Mouse (Mus musculus) CH12.LX (cell line): Measurements from ENCODE around the gene Upf3b. TPM values are rescaled to one million over a fixed set of nuclear protein-coding genes. Genes with fewer than 3 reads are reported as not detected.

Experiments used
- DNase-seq: peaks from one replicate; pipeline ENCODE4 v3.0.0-alpha.2; 2013; ENCODE audit errors: extremely low read depth
- H3K27ac ChIP-seq: 2 replicates; pipeline ENCODE4 v1.5.1; 2012; ENCODE audit warnings: low read depth, mild to moderate bottlenecking, control low read depth, moderate library complexity; ENCODE audit not compliant: insufficient read depth
- H3K27me3 ChIP-seq: replicated peaks from 2 replicates; pipeline ENCODE3; 2012; ENCODE audit warnings: inconsistent platforms
- H3K36me3 ChIP-seq, 2 experiments: replicated peaks in 1 of 2; 2 replicates each; pipeline versions ENCODE3 to v1.6.1; 2012; ENCODE audit warnings: inconsistent platforms in 1 of 2, low read length in 1 of 2, mild to moderate bottlenecking in 1 of 2, mixed read lengths in 1 of 2, moderate library complexity in 1 of 2; ENCODE audit not compliant: control insufficient read depth in 1 of 2, insufficient read depth in 1 of 2
- H3K4me1 ChIP-seq, 2 experiments: 2 replicates each; pipeline ENCODE4 v1.6.1; 2012; ENCODE audit warnings: inconsistent platforms in 1 of 2, moderate library complexity in 1 of 2; ENCODE audit not compliant: insufficient read depth in 2 of 2, control insufficient read depth in 1 of 2
- H3K4me2 ChIP-seq: 2 replicates; pipeline ENCODE4 v1.6.1; 2012; ENCODE audit warnings: low read depth, mild to moderate bottlenecking, control low read depth; ENCODE audit not compliant: poor library complexity, insufficient read depth, severe bottlenecking
- H3K4me3 ChIP-seq, 3 experiments: fragments of 150-350 bp in 1 of 3; sonication (generic) in 1 of 3; replicated peaks in 1 of 3; 2 replicates each; pipeline versions ENCODE3 to v1.5.1; 2011 to 2012; ENCODE audit warnings: low read depth in 2 of 3, low read length in 2 of 3, mild to moderate bottlenecking in 2 of 3, moderate library complexity in 2 of 3, control low read depth in 1 of 3, improper control_type of control experiment in 1 of 3, inconsistent platforms in 1 of 3, mixed read lengths in 1 of 3; ENCODE audit not compliant: poor library complexity in 1 of 3
- H3K79me2 ChIP-seq: replicated peaks from 2 replicates; pipeline ENCODE4 v1.6.1; 2012; ENCODE audit warnings: mild to moderate bottlenecking, moderate library complexity; ENCODE audit not compliant: control insufficient read depth, poor library complexity, insufficient read depth, severe bottlenecking; ENCODE audit errors: extremely low read depth
- H3K9ac ChIP-seq: 2 replicates; pipeline ENCODE4 v1.6.1; 2012; ENCODE audit warnings: low read depth, mild to moderate bottlenecking, control low read depth, moderate library complexity; ENCODE audit not compliant: insufficient read depth
- H3K9me3 ChIP-seq: replicated peaks from 2 replicates; pipeline ENCODE3; 2012; ENCODE audit warnings: low read length, inconsistent platforms, mixed read lengths
- BHLHE40 ChIP-seq: IDR thresholded peaks from 2 replicates; pipeline ENCODE4 v1.6.1; 2011; ENCODE audit warnings: mild to moderate bottlenecking, low read depth, low read length, improper control_type of control experiment
- CHD1 ChIP-seq: IDR thresholded peaks from 2 replicates; pipeline ENCODE4 v1.6.1; 2012; ENCODE audit warnings: low read depth, low read length, improper control_type of control experiment, inconsistent platforms
- CHD2 ChIP-seq: IDR thresholded peaks from 2 replicates; pipeline ENCODE4 v1.6.1; 2011; ENCODE audit warnings: low read length, improper control_type of control experiment
- E2F4 ChIP-seq: IDR thresholded peaks from 2 replicates; pipeline ENCODE4 v1.6.1; 2011; ENCODE audit warnings: low read depth, low read length, improper control_type of control experiment; ENCODE audit not compliant: insufficient replicate concordance
- EP300 ChIP-seq: IDR thresholded peaks from 2 replicates; pipeline ENCODE4 v1.6.1; 2011; ENCODE audit warnings: low read length, improper control_type of control experiment
- ETS1 ChIP-seq: conservative IDR thresholded peaks from 2 replicates; pipeline ENCODE4 v1.6.1; 2012; ENCODE audit warnings: low read depth, mild to moderate bottlenecking, inconsistent platforms, low read length, improper control_type of control experiment, moderate library complexity
- HCFC1 ChIP-seq: IDR thresholded peaks from 2 replicates; pipeline ENCODE4 v1.6.1; 2012; ENCODE audit warnings: low read depth, mild to moderate bottlenecking, inconsistent platforms, low read length, improper control_type of control experiment
- IRF4 ChIP-seq: IDR thresholded peaks from 2 replicates; pipeline ENCODE4 v1.6.1; 2014; ENCODE audit warnings: low read depth, mild to moderate bottlenecking, inconsistent platforms, low read length, improper control_type of control experiment
- JUND ChIP-seq: conservative IDR thresholded peaks from 2 replicates; pipeline ENCODE4 v1.6.1; 2011; ENCODE audit warnings: low read depth, low read length, improper control_type of control experiment
- MAFK ChIP-seq: IDR thresholded peaks from 2 replicates; pipeline ENCODE4 v1.6.1; 2011; ENCODE audit warnings: low read length, improper control_type of control experiment; ENCODE audit not compliant: insufficient replicate concordance
- MAX ChIP-seq: IDR thresholded peaks from 2 replicates; pipeline ENCODE4 v1.6.1; 2011; ENCODE audit warnings: low read length, improper control_type of control experiment
- MAZ ChIP-seq: IDR thresholded peaks from 2 replicates; pipeline ENCODE4 v1.6.1; 2012; ENCODE audit warnings: low read depth, mild to moderate bottlenecking, inconsistent platforms, low read length, improper control_type of control experiment, moderate library complexity
- MEF2A ChIP-seq: IDR thresholded peaks from 2 replicates; pipeline ENCODE4 v1.6.1; 2014; ENCODE audit warnings: low read depth, mild to moderate bottlenecking, inconsistent platforms, low read length, improper control_type of control experiment, borderline replicate concordance
- MYC ChIP-seq: IDR thresholded peaks from 2 replicates; pipeline ENCODE4 v1.6.1; 2011; ENCODE audit warnings: low read depth, mild to moderate bottlenecking, improper control_type of control experiment, low read length
- NELFE ChIP-seq: IDR thresholded peaks from 2 replicates; pipeline ENCODE4 v1.6.1; 2011; ENCODE audit warnings: low read depth, low read length, improper control_type of control experiment
- NRF1 ChIP-seq: IDR thresholded peaks from 2 replicates; pipeline ENCODE4 v1.6.1; 2014; ENCODE audit warnings: low read depth, mild to moderate bottlenecking, inconsistent platforms, low read length, improper control_type of control experiment, moderate library complexity
- PAX5 ChIP-seq: IDR thresholded peaks from 2 replicates; pipeline ENCODE4 v1.6.1; 2012; ENCODE audit warnings: low read length, inconsistent platforms, mixed read lengths
- POLR2AphosphoS2 ChIP-seq: IDR thresholded peaks from 2 replicates; pipeline ENCODE4 v1.6.1; 2011; ENCODE audit warnings: low read depth, low read length, improper control_type of control experiment
- RAD21 ChIP-seq: IDR thresholded peaks from 2 replicates; pipeline ENCODE4 v1.6.1; 2011; ENCODE audit warnings: low read depth, mild to moderate bottlenecking, low read length, improper control_type of control experiment, moderate library complexity
- SIN3A ChIP-seq: IDR thresholded peaks from 2 replicates; pipeline ENCODE4 v1.6.1; 2012; ENCODE audit warnings: low read length, improper control_type of control experiment, inconsistent platforms
- SMC3 ChIP-seq: IDR thresholded peaks from 2 replicates; pipeline ENCODE4 v1.6.1; 2011; ENCODE audit warnings: low read depth, low read length, improper control_type of control experiment
- TBP ChIP-seq: conservative IDR thresholded peaks from 2 replicates; pipeline ENCODE4 v1.6.1; 2011; ENCODE audit warnings: low read depth, low read length, improper control_type of control experiment
- TCF12 ChIP-seq: IDR thresholded peaks from 2 replicates; pipeline ENCODE4 v1.6.1; 2014; ENCODE audit warnings: low read depth, mild to moderate bottlenecking, inconsistent platforms, low read length, improper control_type of control experiment
- UBTF ChIP-seq: IDR thresholded peaks from 2 replicates; pipeline ENCODE4 v1.6.1; 2012; ENCODE audit warnings: low read depth, mild to moderate bottlenecking, inconsistent platforms, low read length, improper control_type of control experiment, moderate library complexity
- USF1 ChIP-seq: IDR thresholded peaks from 2 replicates; pipeline ENCODE4 v1.6.1; 2014; ENCODE audit warnings: low read depth, mild to moderate bottlenecking, inconsistent platforms, low read length, improper control_type of control experiment
- USF2 ChIP-seq: conservative IDR thresholded peaks from 2 replicates; pipeline ENCODE4 v1.6.1; 2011; ENCODE audit warnings: low read depth, low read length, improper control_type of control experiment
- ZC3H11A ChIP-seq: IDR thresholded peaks from 2 replicates; pipeline ENCODE4 v1.6.1; 2012; ENCODE audit warnings: low read depth, mild to moderate bottlenecking, inconsistent platforms, low read length, improper control_type of control experiment
- ZKSCAN1 ChIP-seq: IDR thresholded peaks from 2 replicates; pipeline ENCODE4 v1.6.1; 2012; ENCODE audit warnings: low read depth, inconsistent platforms, low read length, improper control_type of control experiment, borderline replicate concordance
- ZMIZ1 ChIP-seq: IDR thresholded peaks from 2 replicates; pipeline ENCODE4 v1.6.1; 2012; ENCODE audit warnings: low read depth, mild to moderate bottlenecking, inconsistent platforms, low read length, improper control_type of control experiment
- ZNF384 ChIP-seq: IDR thresholded peaks from 2 replicates; pipeline ENCODE4 v1.6.1; 2012; ENCODE audit warnings: low read depth, low read length, improper control_type of control experiment, inconsistent platforms
- dilution Hi-C: fragments of 300-500 bp; cut with MboI; formaldehyde crosslinking; loops from 2 replicates; pipeline ENCODE4 v1.14.3; 2020; ENCODE audit warnings: low sequenced_read_pairs; ENCODE audit not compliant: extremely low pct_unique_long_range_greater_than_20kb, extremely low pct_ligation_motif_present
- in situ Hi-C: fragments of 300-500 bp; cut with MboI; formaldehyde crosslinking; loops from 3 replicates; pipeline ENCODE4 v1.14.3; 2019; ENCODE audit warnings: low sequenced_read_pairs, low pct_ligation_motif_present, low pct_unique_long_range_greater_than_20kb, mixed read lengths
- polyA plus RNA-seq: library from polyadenylated mRNA; unstranded; fragments of >175 nt; gene quantifications from 2 replicates; pipeline ENCODE4 v1.2.1, GENCODE M21; 2012; ENCODE audit warnings: low read depth; ENCODE audit not compliant: insufficient read length
- total RNA-seq, 2 experiments: library from RNA; depleted of rRNA; stranded (reverse); fragments of 300-350 nt in 1 of 2; fragments of >200 nt in 1 of 2; gene quantifications; 2 replicates each; pipeline ENCODE4 v1.2.3; 2012 to 2014

The Upf3b gene
- total and polyA plus RNA-seq, 3 experiments: 13.4 to 57.7 (median 14.2) TPM

- no peak for DNase-seq
- dilution Hi-C loops (no loop called here), in situ Hi-C loops (no loop called here)
- Histone ChIP-seq H3K27ac (peak overlapping the region; percentile 96; the same call in 1 of the 2 replicates), H3K36me3 (peaks cover 17 to 23% of the 10 kb centered on the region in 2 experiments), H3K27me3 (no peaks in the 10 kb centered on the region), H3K4me3 (peak overlapping the region in 2 of 3 experiments; percentile 58 to 72), H3K79me2 (peaks cover 23% of the 10 kb centered on the region), H3K9me3 (no peaks in the 10 kb centered on the region), H3K9ac (peak overlapping the region; percentile 21; the same call in 1 of the 2 replicates), H3K4me2 (peak overlapping the region; percentile 75), H3K4me1 (peaks cover 3 to 22% of the 10 kb centered on the region in 2 experiments; a peak in 3 of 4 replicates)
- no peak for TF ChIP-seq EP300
- TF ChIP-seq TBP: no peak
- no peak for TF ChIP-seq TCF12
- 0 out of 2 replicates have a peak, but pooled peaks have one; percentile 28 for TF ChIP-seq MAX
- no peak for TF ChIP-seq BHLHE40
- no peak for TF ChIP-seq ZKSCAN1
- TF ChIP-seq MAZ: no peak
- peak; percentile 31; the same call in 1 of the 2 replicates for TF ChIP-seq ZNF384
- TF ChIP-seq MEF2A: no peak
- no peak for TF ChIP-seq ZC3H11A
- no peak for TF ChIP-seq ETS1
These were observed 24.5 kb downstream of the Upf3b start for GRCm38 (mm10) chrX:37085665-37086064.

GRCm38 (mm10) chrX:37084927-37085660 is 25.0 kb downstream of the Upf3b start, which contains the start of gene Rpl39:
TSS of gene Rpl39 (minus strand) at chrX:37085402.
- Histone ChIP-seq H3K4me3 (peak within 1 kb of the TSS; percentile 72 to 95 (median 95)), H3K79me2 (peaks cover 23% of the 10 kb centered on the region), H3K36me3 (peaks cover 17 to 23% of the 10 kb centered on the region in 2 experiments), H3K4me1 (peaks cover 3 to 24% of the 10 kb centered on the region in 2 experiments; a peak in 3 of 4 replicates), H3K27me3 (no peaks in the 10 kb centered on the region), H3K9ac (peak within 1 kb of the TSS; percentile 82), H3K4me2 (peak within 1 kb of the TSS; percentile 75), H3K9me3 (no peaks in the 10 kb centered on the region), H3K27ac (peak within 1 kb of the TSS; percentile 96)
- dilution Hi-C loops: no loop called here
- in situ Hi-C loops: no loop called here
- peak; percentile 89 for DNase-seq
- no peak for TF ChIP-seq PAX5
- 0 out of 2 replicates have a peak, but pooled peaks have one; percentile 44 for TF ChIP-seq E2F4
- no peak for TF ChIP-seq USF1
- TF ChIP-seq USF2: no peak
- TF ChIP-seq MAZ: peak; percentile 18; the same call in 1 of the 2 replicates
- peak; percentile 91 for TF ChIP-seq MYC
- no peak for TF ChIP-seq RAD21
- peak; percentile 59 for TF ChIP-seq HCFC1
- TF ChIP-seq MAFK: no peak
- TF ChIP-seq UBTF: no peak
- TF ChIP-seq NELFE: peak; percentile 96
- TF ChIP-seq CHD1: no peak
- TF ChIP-seq JUND: no peak
- TF ChIP-seq NRF1: peak; percentile 25; the same call in 1 of the 2 replicates
- TF ChIP-seq TCF12: peak; percentile 88
- TF ChIP-seq SIN3A: peak; percentile 36; the same call in 1 of the 2 replicates
- no peak for TF ChIP-seq CHD2
- TF ChIP-seq ETS1: no peak
- TF ChIP-seq IRF4: peak; percentile 27; the same call in 1 of the 2 replicates
- TF ChIP-seq MAX: peak; percentile 58; the same call in 1 of the 2 replicates
- TF ChIP-seq ZMIZ1: peak; percentile 73
- TF ChIP-seq ZKSCAN1: no peak
- TF ChIP-seq SMC3: no peak
- TF ChIP-seq POLR2AphosphoS2: 0 out of 2 replicates have a peak, but pooled peaks have one; percentile 31
